Mouse (Mus musculus) retina, postnatal 7 days (tissue): Measurements from ENCODE around the gene Rab33b.
"Not testable (repeated sequence)": the region's sequence is repeated elsewhere in the genome, so short reads cannot be mapped to it uniquely, and the experiment has no call there.

Experiments used
- DNase-seq: peaks from one replicate; pipeline ENCODE4 v3.0.0-alpha.2; 2012; ENCODE audit warnings: low read depth, low spot score

Rab33b gene

DNA sequence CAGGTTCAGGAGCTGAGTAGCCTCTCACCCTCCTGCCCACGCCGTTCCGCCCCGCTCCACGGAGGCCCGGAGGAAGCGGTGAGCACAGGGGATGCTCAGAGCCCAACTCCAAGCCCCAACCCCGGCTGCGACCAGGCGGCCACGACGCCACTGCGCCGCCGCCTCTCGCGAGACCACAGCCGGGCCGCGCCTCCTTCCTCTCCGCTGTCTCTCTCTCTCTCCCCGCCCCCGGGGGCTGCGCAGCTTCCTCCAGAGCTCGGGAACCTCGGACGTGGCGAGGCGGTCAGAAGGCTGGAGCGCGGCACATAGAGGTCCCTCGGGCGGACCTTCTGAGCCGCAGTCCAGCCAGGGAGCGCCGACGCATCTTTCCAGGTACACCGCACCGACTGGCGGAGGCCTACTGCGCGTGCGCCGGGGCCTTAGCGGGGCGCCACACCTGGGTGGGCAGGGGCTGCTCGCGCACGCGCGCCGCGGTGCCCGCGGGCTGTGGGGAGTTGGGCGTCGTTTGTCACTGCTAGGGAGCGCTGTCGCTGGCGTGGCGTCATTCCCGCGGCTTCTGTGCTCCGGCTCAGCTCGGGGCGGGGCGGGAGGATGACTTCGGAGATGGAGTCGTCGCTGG is at the start of gene Rab33b:
Rab33b (plus strand) TSS at position 180 of the 619 bp plus-strand sequence.
- peak; percentile 91 for DNase-seq

DNA sequence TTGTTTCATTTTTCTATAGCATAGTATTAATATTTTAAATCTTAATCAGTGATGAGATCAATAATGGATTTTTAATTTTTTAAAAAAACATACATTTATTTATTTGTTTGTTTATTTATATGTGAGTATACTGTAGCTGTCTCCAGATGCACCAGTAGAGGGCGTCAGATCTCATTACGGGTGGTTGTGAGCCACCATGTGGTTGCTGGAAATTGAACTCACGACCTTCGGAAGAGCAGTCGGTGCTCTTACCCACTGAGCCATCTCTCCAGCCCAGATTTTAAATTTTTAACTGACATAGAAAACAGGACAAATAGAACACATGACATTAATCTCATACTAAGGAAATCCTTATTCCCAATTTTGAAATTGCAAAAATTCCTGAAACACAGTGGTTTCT is 49.4 kb upstream of the Rab33b start:
- not testable (repeated sequence) for DNase-seq

DNA sequence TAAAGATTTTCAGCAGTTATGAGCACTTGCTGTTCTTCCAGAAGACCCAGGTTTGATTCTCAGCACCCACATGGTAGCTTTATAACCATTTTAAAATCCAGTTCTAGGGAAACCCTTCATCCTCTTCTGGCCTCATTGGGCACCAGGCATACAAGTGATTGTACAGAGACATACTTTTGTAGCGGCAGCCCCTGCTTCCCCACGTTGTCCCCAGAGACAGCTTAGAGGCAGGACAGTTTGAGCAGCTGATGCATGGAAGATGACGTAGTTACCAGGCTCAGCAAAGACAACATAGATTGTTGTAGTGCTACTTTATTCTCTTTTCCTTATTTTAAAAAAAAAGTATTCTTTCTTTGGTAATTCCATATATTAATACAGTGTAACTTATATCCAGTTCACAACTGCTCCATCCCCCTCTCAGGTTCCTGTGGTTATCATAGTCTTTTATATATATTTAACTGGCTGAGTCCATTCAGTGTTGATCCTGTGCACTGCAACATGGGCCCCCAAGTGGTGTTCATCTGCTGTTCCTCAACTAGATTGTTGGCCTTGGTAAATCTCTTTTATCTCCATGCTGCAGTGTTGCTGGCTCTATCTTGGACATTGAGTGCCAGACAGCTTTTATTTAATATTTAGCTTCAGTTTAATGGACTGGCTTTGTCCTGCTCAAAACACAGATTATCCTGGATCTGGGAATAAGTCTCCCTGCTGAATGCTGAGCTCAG is 48.7 kb upstream of the Rab33b start:
- DNase-seq = no peak

DNA sequence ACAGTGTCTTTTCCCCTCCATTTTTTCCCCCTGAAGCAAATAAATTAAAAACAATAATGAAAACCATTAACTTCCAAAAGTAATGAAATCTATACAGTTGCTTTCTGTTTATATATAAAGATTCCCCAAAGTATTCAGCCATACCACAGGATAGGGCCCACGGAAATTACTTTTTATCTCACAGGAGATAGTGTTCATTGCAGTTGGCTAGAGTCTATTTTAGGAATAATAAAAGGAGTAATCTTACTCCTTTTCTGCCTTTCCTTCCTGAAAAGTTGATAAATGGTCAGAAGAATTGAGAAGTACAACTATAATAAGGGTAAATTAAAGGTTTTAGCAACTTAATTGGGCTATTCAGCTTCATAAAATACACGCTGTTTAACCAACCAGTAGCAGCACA is 15.2 kb upstream of the Rab33b start:
- no peak for DNase-seq

DNA sequence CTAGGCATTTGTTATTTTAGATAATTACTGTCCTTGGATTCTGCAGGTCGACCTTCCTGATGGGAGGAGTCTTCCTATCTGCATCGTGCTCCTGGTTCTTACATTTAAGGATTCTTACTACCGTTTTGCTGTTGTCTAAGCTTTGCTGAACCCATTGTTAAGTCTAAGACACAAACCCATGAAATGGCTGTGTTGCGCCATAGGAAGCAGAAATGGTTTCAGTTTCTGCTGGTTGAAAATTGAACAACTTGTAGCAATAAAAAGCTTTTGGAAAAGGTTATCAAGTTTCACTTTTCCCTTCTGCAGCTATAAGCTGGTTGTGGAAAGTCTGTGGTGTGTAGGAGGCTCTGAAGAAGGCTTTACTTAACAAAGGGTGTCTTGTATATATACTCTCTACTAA is 8.0 kb upstream of the Rab33b start:
- DNase-seq = no peak

DNA sequence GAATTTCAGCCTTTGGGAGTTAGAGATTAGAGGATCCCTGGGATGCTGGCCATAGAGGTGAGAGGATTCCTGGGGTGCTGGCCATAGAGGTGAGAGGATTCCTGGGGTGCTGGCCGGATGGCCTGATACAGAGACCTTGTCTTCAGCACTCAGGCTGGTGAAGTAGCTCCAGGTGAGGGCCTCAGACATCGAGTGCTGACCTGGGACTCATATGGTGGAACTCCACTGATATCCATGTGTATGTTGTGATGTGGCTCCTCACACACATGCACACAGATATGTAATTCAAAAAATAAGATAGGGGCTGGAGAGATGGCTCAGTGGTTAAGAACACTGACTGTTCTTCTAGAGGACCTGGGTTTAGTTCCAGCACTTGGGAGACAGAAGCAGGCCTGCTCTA is 3.8 kb upstream of the Rab33b start:
- no peak for DNase-seq

DNA sequence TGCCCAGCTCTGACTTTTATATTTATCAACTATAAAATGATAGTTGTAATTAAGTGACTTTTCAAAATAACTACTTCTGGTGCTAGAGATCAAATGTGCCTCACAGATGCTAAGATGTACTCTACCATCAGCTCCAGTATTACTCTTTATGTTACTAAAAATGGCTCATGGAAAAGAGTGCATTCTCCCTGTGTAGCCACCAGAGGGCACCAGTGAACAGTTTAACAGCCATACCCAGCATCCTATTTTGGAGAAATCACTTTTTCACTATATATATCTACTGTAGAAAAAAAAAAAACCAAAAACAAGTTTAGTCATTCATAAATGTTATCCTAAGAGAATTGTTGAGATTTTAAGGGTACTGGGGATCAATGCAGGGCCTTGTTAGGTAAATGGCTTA is 2.7 kb upstream of the Rab33b start:
- DNase-seq = peak; percentile 39

DNA sequence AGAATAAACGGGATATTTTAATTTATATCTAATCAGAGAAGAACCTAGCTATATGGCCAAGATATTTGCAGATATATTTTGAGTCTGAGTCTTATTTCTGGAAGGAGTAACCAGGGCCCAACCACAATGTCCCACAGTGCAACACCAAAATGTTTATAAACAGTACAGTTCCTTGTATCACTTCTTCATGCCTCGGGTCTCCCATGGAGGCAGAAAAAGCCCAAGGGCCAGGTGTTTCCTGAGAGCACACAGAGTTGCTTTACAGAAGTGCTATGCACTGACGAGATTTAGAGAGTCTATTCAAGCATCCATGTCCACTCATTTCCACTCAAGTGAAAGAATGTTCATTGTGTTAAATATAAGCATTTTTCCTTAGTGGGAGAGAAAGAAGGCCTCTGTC is 1.8 kb upstream of the Rab33b start:
- no peak for DNase-seq

DNA sequence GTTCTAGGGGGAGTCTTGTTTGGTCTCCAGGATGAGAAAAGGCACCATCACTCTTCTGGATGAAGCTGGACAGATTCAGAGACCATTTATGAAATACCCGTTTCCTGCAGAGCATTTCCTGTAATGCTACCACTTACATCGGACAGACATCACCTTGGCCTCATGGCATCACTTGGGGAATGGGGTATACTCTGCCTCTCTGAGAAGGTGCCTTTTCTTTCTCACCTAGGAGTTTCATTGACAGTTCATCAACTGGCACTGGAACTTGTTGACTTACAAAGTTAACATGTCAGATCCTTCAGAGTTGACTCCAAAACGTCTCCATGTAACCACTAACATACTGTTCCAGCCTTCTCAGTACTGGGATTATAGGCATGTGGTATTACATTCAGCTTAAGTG is 939 bp upstream of the Rab33b start:
- DNase-seq = no peak

DNA sequence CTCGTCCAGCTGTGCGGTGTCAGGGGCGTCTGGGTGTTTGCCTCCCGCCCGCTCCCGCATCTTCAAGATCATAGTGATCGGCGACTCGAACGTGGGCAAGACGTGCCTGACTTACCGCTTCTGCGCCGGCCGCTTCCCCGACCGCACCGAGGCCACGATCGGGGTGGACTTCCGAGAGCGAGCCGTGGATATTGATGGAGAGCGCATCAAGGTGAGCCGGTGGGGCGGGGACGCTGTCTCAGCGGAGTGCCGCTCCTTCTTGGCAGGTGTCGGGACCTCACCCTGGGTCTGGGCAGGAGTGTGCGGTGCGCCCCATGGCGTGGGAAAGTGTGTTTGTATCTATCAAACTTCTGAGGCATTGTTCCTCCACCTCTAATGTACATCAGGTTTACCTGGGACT is 650 bp downstream of the Rab33b start:
- DNase-seq = no peak

DNA sequence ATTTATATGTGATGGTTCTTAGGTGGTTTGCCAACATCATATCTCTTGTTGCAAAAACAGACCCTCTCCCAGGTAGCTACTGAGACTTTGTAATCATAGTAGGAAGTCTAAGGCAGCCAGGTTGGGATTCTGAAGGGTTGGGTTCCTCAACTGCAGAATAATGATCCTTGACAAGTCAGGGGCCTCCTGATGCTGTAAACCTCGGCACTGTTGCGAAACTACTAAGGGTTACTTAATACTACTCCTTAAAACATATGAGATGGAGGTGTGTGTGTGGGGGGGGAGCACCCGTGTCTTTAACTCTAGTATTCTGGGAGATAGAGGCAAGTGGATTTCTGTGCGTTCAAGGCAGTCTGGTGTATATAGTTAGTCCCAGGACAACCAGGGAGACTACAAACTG is 1.6 kb downstream of the Rab33b start:
- DNase-seq = no peak

DNA sequence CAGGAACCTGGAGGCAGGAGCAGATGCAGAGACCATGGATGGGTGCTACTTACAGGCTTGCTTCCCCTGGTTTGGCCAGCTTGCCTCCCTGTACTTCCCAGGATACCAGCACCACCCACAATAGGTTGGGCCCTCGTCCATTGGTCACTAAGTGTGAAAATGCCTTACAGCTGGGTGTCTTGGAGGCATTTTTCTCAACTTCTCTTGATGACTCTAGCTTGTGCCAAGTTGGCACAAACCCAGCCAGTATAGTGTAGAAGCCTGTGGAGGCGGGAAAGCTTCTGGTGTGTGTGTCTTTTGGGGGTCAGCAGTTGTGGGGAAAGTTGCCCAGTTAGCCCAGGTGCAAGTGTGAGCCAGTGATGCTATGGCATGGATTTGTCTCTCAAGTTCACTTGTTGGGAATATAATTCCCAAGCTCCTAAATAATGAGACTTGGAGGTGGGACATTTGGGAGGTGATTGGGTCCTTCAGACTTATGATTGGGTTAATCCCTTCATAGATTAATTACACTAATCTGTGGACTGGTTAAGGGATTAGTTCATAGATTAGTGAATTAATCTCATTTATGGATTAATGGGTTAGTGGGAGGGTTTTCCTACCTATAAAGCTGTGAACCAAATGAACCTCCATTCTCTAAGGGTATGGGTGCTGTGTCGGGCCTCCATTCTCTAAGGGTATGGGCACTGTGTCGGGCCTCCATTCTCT is 2.9 kb downstream of the Rab33b start:
- DNase-seq = peak; percentile 51

DNA sequence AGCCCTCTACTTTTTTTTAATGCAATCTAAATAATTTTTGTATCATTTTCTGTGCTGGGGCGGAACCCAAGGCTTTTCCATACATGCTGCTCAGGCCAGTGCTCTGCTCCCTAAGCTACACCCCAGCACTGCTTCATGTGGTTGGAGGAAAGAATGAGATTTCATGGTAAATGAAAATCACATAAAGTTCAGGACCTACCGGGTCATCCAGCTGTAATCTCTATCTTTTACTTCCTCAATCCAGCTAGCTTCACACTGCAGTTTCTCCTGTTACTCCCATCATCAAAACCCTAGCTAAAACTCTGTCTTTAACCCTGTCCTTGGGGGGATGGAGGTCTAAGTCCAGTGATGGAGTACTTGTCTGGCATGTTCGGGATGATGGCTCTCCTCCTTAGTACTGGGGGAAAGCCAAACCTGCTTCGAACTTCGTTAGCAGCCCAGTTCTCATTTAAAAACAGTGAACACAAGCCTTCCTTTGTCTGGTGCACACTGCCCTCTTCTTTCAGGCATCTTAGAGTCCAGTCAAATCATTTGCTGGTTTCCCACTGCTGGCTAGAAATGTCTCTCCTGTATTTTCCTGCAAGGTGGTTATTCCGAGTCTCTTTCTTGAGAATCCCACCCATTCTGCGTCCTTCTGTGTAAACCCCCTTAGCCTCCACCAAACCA is 6.5 kb downstream of the Rab33b start:
- DNase-seq = no peak

DNA sequence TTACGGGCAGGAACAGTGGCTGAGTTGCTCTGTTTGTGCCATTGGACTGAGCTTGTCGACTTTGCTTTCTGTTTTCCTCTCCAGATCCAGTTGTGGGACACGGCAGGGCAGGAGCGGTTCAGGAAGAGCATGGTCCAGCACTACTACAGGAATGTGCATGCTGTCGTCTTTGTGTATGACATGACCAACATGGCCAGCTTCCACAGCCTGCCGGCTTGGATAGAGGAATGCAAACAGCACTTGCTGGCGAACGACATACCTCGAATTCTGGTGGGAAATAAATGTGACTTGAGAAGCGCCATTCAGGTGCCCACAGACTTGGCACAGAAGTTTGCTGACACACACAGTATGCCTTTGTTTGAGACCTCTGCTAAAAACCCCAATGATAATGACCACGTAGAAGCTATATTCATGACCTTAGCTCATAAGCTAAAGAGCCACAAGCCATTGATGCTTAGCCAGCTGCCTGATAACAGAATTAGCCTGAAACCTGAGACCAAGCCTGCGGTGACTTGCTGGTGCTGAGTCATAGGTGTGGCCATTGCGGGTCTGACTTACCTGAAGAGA is 9.6 kb downstream of the Rab33b start:
- DNase-seq = no peak

DNA sequence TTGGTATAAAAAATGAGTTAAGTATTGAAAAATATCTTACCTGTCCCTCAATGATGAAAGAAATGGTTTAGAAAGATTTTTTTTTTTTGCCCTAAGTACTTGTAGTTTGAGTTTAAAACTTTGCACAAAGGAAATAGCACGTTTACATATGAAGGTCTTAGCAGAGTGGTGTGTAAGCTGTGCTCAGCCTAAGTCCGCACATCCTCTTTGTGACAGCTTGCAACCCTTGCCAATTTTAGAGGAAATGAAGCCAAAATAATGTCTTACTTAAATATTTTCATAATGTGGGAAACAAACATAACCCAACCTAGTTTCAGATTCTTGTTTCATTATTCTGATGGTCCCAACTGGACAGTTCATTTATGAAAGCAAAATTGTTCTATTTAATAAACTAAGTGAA is 10.7 kb downstream of the Rab33b start:
- no peak for DNase-seq

DNA sequence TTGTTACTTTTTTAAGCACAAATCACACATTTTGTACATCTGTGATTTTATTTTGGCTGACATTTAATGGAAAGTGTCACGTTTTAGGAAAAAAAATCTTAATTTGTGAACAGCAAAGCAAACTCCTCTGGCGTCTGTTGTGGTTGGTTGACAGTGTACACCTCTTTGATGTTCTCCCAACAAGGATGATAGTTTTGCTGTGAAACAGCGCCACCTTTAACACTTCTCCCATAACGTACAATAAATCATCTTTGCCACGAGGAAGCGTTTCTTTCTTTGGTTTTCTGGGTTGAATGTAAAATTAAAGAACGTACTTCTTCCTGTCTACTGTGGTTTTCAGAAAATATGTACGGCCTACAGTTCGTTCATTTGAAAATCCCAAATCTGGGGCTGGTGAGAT is 11.9 kb downstream of the Rab33b start:
- DNase-seq = no peak

DNA sequence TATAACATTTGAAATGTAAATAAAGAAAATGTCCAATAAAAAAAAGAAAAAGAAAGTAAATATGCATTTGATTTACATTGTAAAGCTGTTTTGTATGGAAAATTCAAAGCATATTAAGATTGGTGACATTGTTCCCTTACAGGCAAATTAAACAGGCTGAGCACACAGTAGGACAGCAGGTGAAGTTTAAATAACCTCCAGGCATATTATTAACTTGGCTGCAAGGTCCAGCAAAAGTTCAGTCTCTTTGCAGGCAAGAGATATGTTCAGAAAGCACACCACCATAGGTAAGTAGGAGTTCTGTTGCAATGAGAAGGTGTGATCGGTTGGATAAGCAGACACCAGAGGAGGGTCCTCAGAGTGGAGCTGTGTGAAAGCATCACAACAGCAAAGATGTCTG is 14.3 kb downstream of the Rab33b start:
- DNase-seq = no peak

DNA sequence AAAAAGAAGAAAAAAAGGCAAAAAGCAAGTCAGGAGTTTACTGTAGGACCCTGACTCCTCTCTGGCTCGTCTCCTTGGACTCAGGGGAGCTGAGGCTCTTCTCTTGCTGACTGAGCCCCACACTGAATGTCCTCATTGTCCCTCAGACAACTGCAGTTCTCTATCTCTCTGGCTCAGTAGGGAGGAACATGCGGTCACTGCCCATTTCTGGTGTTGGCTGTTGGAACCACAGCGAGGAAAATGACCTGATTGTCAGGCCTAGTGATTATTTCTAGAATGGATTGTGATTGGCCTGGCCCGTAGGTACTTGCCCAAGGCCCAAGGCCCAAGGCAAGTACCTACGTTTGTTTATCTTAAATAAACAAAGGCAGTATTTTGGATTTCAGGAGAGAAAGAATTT is 14.9 kb downstream of the Rab33b start:
- no peak for DNase-seq

DNA sequence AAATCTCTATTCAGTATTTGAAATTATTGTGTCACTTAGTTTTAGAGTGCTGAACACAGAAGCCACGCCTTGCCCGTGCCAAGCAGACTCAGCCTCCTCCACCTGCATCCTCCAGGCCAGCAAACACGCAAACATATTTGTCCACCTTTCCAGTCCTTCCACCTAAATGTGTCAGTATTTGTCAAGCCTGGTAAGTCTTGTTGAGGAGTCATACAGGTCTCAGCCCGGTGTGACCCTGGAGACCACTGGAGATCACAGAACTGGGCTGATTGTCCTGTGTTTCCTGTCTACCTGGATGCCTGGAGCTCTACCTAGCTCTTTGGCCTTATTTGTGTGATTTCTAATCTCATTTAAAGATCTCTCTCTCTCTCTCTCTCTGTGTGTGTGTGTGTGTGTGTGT is 16.2 kb downstream of the Rab33b start:
- no peak for DNase-seq

DNA sequence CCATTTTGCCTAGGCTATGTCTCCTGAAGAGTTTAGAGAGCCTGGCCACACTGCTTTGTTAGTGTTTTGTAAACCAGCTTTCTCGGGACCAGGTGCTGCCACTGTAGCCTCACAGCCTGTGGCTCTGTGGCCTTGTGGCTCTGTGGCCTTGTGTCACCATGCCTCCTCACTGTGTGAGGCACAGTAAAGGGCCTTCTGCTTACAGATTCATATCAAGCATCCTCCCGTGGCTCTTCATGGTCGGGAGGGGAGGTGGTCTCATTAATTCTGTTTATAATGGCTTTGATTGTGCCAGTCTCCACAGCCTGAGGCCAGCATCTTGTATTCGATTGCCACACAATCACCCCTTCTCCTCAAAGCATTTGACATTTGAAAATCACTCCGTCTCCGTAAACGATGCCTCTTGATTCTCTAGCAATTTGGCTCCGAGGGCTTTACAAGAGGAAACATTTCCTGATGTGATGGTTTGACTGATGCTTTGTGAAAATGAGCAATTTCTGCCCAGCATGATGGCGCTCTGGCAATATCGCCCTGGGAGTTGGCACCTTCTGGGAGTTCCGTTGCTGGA is 20.7 kb downstream of the Rab33b start:
- no peak for DNase-seq

DNA sequence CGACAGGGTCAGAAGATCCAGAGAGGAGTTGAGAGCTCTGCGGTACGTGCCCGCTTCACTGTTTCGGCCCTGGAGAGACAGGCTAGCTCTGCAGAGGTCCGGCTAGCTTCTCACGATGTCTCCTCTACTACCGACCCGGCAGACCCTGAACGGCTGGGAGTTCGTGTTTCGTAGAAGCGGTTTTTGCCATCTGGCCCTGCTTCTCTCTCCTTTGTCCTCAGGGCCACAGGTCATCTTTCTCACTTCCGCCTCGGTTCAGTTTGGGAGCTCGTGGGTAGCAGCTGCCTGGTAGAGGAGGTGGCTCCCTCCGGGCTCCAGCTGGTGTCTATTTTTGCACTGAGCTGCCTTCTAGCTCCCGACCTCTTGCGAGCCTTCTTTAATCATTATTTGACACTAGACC is 21.7 kb downstream of the Rab33b start:
- DNase-seq = no peak

DNA sequence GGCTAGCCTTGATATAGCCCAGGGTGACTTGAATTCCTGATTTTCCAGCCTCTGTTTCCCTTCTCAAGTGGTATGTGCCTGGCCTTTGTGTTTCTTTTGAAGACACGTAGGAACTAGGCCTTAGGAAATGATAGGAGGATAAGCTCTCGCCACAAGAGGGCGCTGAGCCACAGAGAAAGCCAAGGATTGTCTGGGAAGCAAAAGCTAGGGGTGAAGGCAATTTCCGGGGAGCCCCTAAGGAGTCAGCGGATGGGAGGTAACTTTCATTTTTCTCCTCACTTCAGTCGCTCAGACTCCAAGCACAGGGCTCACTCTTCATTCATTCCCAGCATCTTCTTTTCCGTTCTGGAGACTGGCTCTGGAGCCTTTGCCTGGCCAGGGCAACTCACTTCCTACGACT is 27.2 kb downstream of the Rab33b start:
- peak; percentile 45 for DNase-seq
